Mouse (Mus musculus): ENCODE results near the gene Pip5kl1.

DNA sequence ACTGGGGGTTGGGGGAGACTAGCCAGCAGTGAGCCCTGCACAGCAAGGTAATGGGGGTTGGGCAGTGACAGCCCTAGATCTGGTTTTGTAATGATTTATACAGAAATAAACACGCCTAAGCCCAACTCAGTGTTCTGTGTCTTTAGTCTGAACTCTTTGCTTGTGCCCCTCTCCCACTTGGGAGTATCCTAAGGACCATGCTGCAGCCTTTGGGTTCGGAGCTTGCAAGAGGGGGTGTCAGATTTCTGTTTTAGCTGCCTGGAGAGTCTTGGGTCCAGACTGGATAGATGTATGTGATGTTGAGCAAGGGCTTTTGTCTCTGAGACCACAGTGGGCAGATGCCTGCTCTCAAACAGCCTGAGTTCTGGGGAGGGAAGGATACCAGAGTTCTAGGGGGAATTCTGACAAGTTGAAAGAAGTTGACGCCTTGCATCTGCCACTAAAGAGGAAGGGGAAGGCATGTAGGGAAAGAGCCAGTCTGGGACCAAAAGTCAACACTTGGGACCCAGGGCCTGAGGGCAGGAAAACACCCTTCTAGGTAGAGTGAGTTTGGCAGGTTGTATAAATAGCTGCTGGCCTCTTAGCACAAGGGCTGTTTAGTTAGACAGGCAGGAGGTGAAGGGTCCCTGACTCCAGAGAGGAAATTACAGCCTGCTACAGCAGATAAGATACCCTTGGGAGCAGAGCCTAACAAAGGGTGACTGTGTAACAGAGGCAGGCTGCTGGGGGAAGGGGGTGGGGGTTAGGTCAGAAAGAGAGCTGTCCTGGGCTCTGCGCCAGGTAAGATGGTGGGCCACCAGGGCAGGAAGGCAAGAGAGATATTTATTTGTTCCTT is 46.3 kb downstream of the Pip5kl1 start:
- no peak for TF ChIP-seq POLR2A (IDR thresholded peaks at IDR 0.05; ENCODE audit: extremely low read depth, insufficient read depth, low read length)
- no peak for TF ChIP-seq CTCF (IDR thresholded peaks at IDR 0.05; ENCODE audit: low read depth, low read length)
